Mouse (Mus musculus) small intestine, adult 2 months (tissue): ENCODE measurements at regions not wholly inside any gene's neighbourhood (a gene's known extent, or its start where the extent isn't known, plus 50 kb on each side); places are given as distances from the start of the nearest gene placed in this dataset.

Experiments
- CTCF ChIP-seq: fragments of 200-500 bp; IDR thresholded peaks from 2 replicates; pipeline ENCODE4 v1.5.1; 2012; ENCODE audit warnings: low read depth, mild to moderate bottlenecking, control low read depth, inconsistent platforms, low read length, moderate library complexity, mixed read lengths; ENCODE audit not compliant: insufficient replicate concordance, insufficient read length; ENCODE audit errors: extremely low read depth
- POLR2A ChIP-seq: fragments of 200-500 bp; IDR thresholded peaks from 2 replicates; pipeline ENCODE4 v1.6.1; 2012; ENCODE audit warnings: low read depth, mild to moderate bottlenecking, control low read depth, inconsistent platforms, low read length, moderate library complexity

- TF ChIP-seq CTCF (no peak), POLR2A (no peak)
Observed at GRCm38 (mm10) chr13:29073630-29074029, 120.1 kb upstream of the Sox4 start.
